25 mouse cellular contexts compared by ENCODE assay signal in genomic region chr17:48569656-48570055, GRCm38 (mm10).
DNase-seq lines count a peak whose midpoint lies in the region; ATAC-seq and TF ChIP-seq lines count a peak whose summit lies in the region.
"Had no signal": no experiment of that assay in that cellular context is flagged by ENCODE, and none has a peak within 500 bp of the region (broad histone marks: within the 10 kb centered on the region; RNA-seq: fewer than 3 reads in every experiment).

No protein-coding gene starts in this region.

- TF ChIP-seq CTCF in cerebellum, adult 2 months (IDR thresholded peaks at IDR 0.05; ENCODE audit: borderline replicate concordance, insufficient read depth, low read depth, low read length): no peak

- DNase-seq in cerebellum, postnatal 4 days (ENCODE audit: low spot score in 2 of 2): no peak
- peak; percentile 35 for DNase-seq in heart, adult 11 months
- DNase-seq in cerebellum, adult 2 months: peak in 1 of 2 experiments; percentile 48
- peak; percentile 65 for DNase-seq in cerebellum, adult 9-11 months
- DNase-seq in thymus, postnatal 36 days: no peak
- DNase-seq in right cerebral cortex, adult 2 months (ENCODE audit: low spot score in 2 of 2): no peak
- DNase-seq: adrenal gland, adult 8-10 months; adrenal gland, postnatal 14 days; adrenal gland, postnatal 36 days; B cell, adult 2 months; embryo, embryonic 11 days had no signal

- no peak overlapping the region for H3K27ac ChIP-seq in heart, embryonic 12.5 days (ENCODE audit: poor library complexity, severe bottlenecking)
- peak overlapping the region; percentile 61; the same call in 1 of the 2 replicates for H3K27ac ChIP-seq in cerebellum, adult 2 months (ENCODE audit: insufficient read depth, low read length)
- H3K27ac ChIP-seq: embryonic facial prominence, embryonic 13.5 days; embryonic facial prominence, embryonic 15.5 days; forebrain, embryonic 10.5 days; forebrain, embryonic 12.5 days had no signal

- WGBS in heart, embryonic 12.5 days: 69% methylated on average over 4 of the region's 4 CpGs
- WGBS in cerebellum, adult 2 months: 37% methylated on average over 4 of the region's 4 CpGs

- H3K9ac ChIP-seq in heart, embryonic 12.5 days: no peak overlapping the region
- H3K9ac ChIP-seq: embryonic facial prominence, embryonic 13.5 days; embryonic facial prominence, embryonic 15.5 days; forebrain, embryonic 12.5 days had no signal

- no peak for TF ChIP-seq POLR2A in cerebellum, adult 2 months (IDR thresholded peaks at IDR 0.05; ENCODE audit: borderline replicate concordance, insufficient read depth, low read length)

- H3K4me2 ChIP-seq in heart, embryonic 12.5 days: no peak overlapping the region
- H3K4me2 ChIP-seq: embryonic facial prominence, embryonic 13.5 days; embryonic facial prominence, embryonic 15.5 days; forebrain, embryonic 12.5 days had no signal

- H3K27me3 ChIP-seq in heart, embryonic 12.5 days (replicated peaks): no peaks in the 10 kb centered on the region
- H3K27me3 ChIP-seq in cerebellum, adult 2 months (ENCODE audit: control insufficient read depth, insufficient read depth, low read length): no peaks in the 10 kb centered on the region
- H3K27me3 ChIP-seq: CH12.LX; embryonic facial prominence, embryonic 13.5 days; embryonic facial prominence, embryonic 15.5 days; forebrain, embryonic 12.5 days; Patski had no signal

- 0 out of 2 replicates have a peak, but pooled peaks cover 3% of the 10 kb centered on the region for H3K4me1 ChIP-seq in heart, embryonic 12.5 days (replicated peaks)
- H3K4me1 ChIP-seq in cerebellum, adult 2 months (ENCODE audit: control insufficient read depth, insufficient read depth, low read length): peaks cover 5% of the 10 kb centered on the region
- H3K4me1 ChIP-seq: embryonic facial prominence, embryonic 13.5 days; embryonic facial prominence, embryonic 15.5 days; forebrain, embryonic 10.5 days; forebrain, embryonic 12.5 days had no signal

- H3K9me3 ChIP-seq in heart, embryonic 12.5 days (replicated peaks): no peaks in the 10 kb centered on the region
- H3K9me3 ChIP-seq: embryonic facial prominence, embryonic 13.5 days; embryonic facial prominence, embryonic 15.5 days; forebrain, embryonic 10.5 days; forebrain, embryonic 12.5 days had no signal

- no peaks in the 10 kb centered on the region for H3K36me3 ChIP-seq in heart, embryonic 12.5 days
- H3K36me3 ChIP-seq: embryonic facial prominence, embryonic 13.5 days; embryonic facial prominence, embryonic 15.5 days; forebrain, embryonic 10.5 days; forebrain, embryonic 12.5 days; G1E had no signal

- peak; percentile 40; the same call in 1 of the 2 replicates for ATAC-seq in cerebellum, adult (ENCODE audit: insufficient number of reproducible peaks, low FRiP score, low TSS enrichment)
- no peak for ATAC-seq in heart, embryonic 12.5 days (ENCODE audit: insufficient number of reproducible peaks, low FRiP score)
- ATAC-seq: activated CD4-positive, CD25-positive, alpha-beta regulatory T cell, adult 4 months; CD4-positive, CD25-positive, alpha-beta regulatory T cell, adult 4 months; forebrain, embryonic 14.5 days; forebrain, embryonic 16.5 days; Patski had no signal

- no peak overlapping the region for H3K4me3 ChIP-seq in heart, embryonic 12.5 days
- no peak overlapping the region for H3K4me3 ChIP-seq in cerebellum, adult 2 months (replicated peaks; ENCODE audit: insufficient read depth, low read depth, low read length)
- H3K4me3 ChIP-seq: embryonic facial prominence, embryonic 13.5 days; embryonic facial prominence, embryonic 15.5 days; erythroblast, embryonic 14.5 days; forebrain, embryonic 10.5 days; forebrain, embryonic 12.5 days had no signal

Comparison
In these comparisons a context has a peak if more than half of its experiments do, and no peak if none do; other contexts are left out.
1. DNase-seq: peak in heart, adult 11 months (single experiment) and cerebellum, adult 9-11 months (single experiment); none in cerebellum, postnatal 4 days (0 of 2), thymus, postnatal 36 days (0 of 2) and right cerebral cortex, adult 2 months (0 of 2).